Mouse (Mus musculus): ENCODE data around the gene Sat1. TPM values are rescaled to one million over a fixed set of nuclear protein-coding genes. Genes with fewer than 3 reads are reported as not detected.

Gene Sat1
- 133 and 282 TPM in 2 replicates for polyA plus RNA-seq (2011; ENCODE audit: insufficient read depth, insufficient read length, low replicate concordance, missing spikeins)

- TF ChIP-seq POLR2A (IDR thresholded peaks at IDR 0.05; ENCODE audit: borderline replicate concordance, control insufficient read depth, low read depth, low read length) (peak; percentile 49; the same call in 1 of the 2 replicates), CTCF (IDR thresholded peaks at IDR 0.05; ENCODE audit: control insufficient read depth, insufficient read depth, low read length) (peak; percentile 73)
Observed at GRCm38 (mm10) chrX:155216271-155216670, at the start of gene Sat1. Gene Sat1, minus strand, starts transcription at chrX:155216449.

GRCm38 (mm10) chrX:155262915-155263252 is 46.6 kb upstream of the Sat1 start:
- TF ChIP-seq CTCF (IDR thresholded peaks at IDR 0.05; ENCODE audit: control insufficient read depth, insufficient read depth, low read length) (no peak), POLR2A (IDR thresholded peaks at IDR 0.05; ENCODE audit: borderline replicate concordance, control insufficient read depth, low read depth, low read length) (no peak)
- Histone ChIP-seq H3K4me3 (replicated peaks; ENCODE audit: control insufficient read depth, low read depth, low read length) (peak overlapping the region; percentile 96), H3K4me1 (ENCODE audit: control insufficient read depth, insufficient read depth, low read length) (no peaks in the 10 kb centered on the region; the same call in 1 of the 2 replicates), H3K27ac (ENCODE audit: control insufficient read depth, insufficient read depth, low read depth, low read length, poor library complexity) (no peak overlapping the region)
- 19% methylated on average over 1 of the region's 1 CpGs for WGBS

More at GRCm38 (mm10) chrX:155216271-155216670, at the start of gene Sat1:
- 18% methylated on average over 26 of the region's 26 CpGs for WGBS
- H3K4me1 ChIP-seq (ENCODE audit: control insufficient read depth, insufficient read depth, low read length) = no peaks in the 10 kb centered on the region
- peak within 1 kb of the TSS; percentile 91 for H3K27ac ChIP-seq (ENCODE audit: control insufficient read depth, insufficient read depth, low read depth, low read length, poor library complexity)
- H3K4me3 ChIP-seq (replicated peaks; ENCODE audit: control insufficient read depth, low read depth, low read length) = peak within 1 kb of the TSS; percentile 69

GRCm38 (mm10) chrX:155262235-155262914 is 46.1 kb upstream of the Sat1 start, which contains the start of gene Acot9:
Gene Acot9, plus strand, starts transcription at chrX:155262443.
- 15% methylated on average over 37 of the region's 37 CpGs for WGBS
- TF ChIP-seq POLR2A (IDR thresholded peaks at IDR 0.05; ENCODE audit: borderline replicate concordance, control insufficient read depth, low read depth, low read length) (peak; percentile 84; the same call in 1 of the 2 replicates), CTCF (IDR thresholded peaks at IDR 0.05; ENCODE audit: control insufficient read depth, insufficient read depth, low read length) (peak; percentile 41; the same call in 1 of the 2 replicates)
- peak within 1 kb of the TSS; percentile 94 for H3K27ac ChIP-seq (ENCODE audit: control insufficient read depth, insufficient read depth, low read depth, low read length, poor library complexity)
- no peaks in the 10 kb centered on the region; the same call in 1 of the 2 replicates for H3K4me1 ChIP-seq (ENCODE audit: control insufficient read depth, insufficient read depth, low read length)
- H3K4me3 ChIP-seq (replicated peaks; ENCODE audit: control insufficient read depth, low read depth, low read length) = peak within 1 kb of the TSS; percentile 96

- H3K27ac ChIP-seq (ENCODE audit: control insufficient read depth, insufficient read depth, low read depth, low read length, poor library complexity) = no peak overlapping the region
- H3K4me3 ChIP-seq (replicated peaks; ENCODE audit: control insufficient read depth, low read depth, low read length) = no peak overlapping the region
- H3K4me1 ChIP-seq (ENCODE audit: control insufficient read depth, insufficient read depth, low read length) = no peaks in the 10 kb centered on the region
- no peak for TF ChIP-seq CTCF (IDR thresholded peaks at IDR 0.05; ENCODE audit: control insufficient read depth, insufficient read depth, low read length)
- no peak for TF ChIP-seq POLR2A (IDR thresholded peaks at IDR 0.05; ENCODE audit: borderline replicate concordance, control insufficient read depth, low read depth, low read length)
Observed at GRCm38 (mm10) chrX:155256856-155257255, 40.6 kb upstream of the Sat1 start.

GRCm38 (mm10) chrX:155218277-155218676 is 2.0 kb upstream of the Sat1 start:
- H3K27ac ChIP-seq (ENCODE audit: control insufficient read depth, insufficient read depth, low read depth, low read length, poor library complexity) = no peak overlapping the region
- TF ChIP-seq CTCF (IDR thresholded peaks at IDR 0.05; ENCODE audit: control insufficient read depth, insufficient read depth, low read length) (no peak), POLR2A (IDR thresholded peaks at IDR 0.05; ENCODE audit: borderline replicate concordance, control insufficient read depth, low read depth, low read length) (no peak)
- WGBS = 31% methylated on average over 2 of the region's 2 CpGs
- H3K4me1 ChIP-seq (ENCODE audit: control insufficient read depth, insufficient read depth, low read length) = no peaks in the 10 kb centered on the region
- no peak overlapping the region for H3K4me3 ChIP-seq (replicated peaks; ENCODE audit: control insufficient read depth, low read depth, low read length)

- 14% methylated on average over 24 of the region's 24 CpGs for WGBS
- no peaks in the 10 kb centered on the region for H3K4me1 ChIP-seq (ENCODE audit: control insufficient read depth, insufficient read depth, low read length)
- peak overlapping the region; percentile 91 for H3K27ac ChIP-seq (ENCODE audit: control insufficient read depth, insufficient read depth, low read depth, low read length, poor library complexity)
- no peak for TF ChIP-seq CTCF (IDR thresholded peaks at IDR 0.05; ENCODE audit: control insufficient read depth, insufficient read depth, low read length)
- no peak for TF ChIP-seq POLR2A (IDR thresholded peaks at IDR 0.05; ENCODE audit: borderline replicate concordance, control insufficient read depth, low read depth, low read length)
- H3K4me3 ChIP-seq (replicated peaks; ENCODE audit: control insufficient read depth, low read depth, low read length) = peak overlapping the region; percentile 69
Observed at GRCm38 (mm10) chrX:155215501-155216248, 574 bp downstream of the Sat1 start.

- 21% methylated on average over 5 of the region's 5 CpGs for WGBS
Observed at GRCm38 (mm10) chrX:155214291-155215136, 1.7 kb downstream of the Sat1 start.

More at GRCm38 (mm10) chrX:155214291-155215136, 1.7 kb downstream of the Sat1 start:
- Histone ChIP-seq H3K4me1 (ENCODE audit: control insufficient read depth, insufficient read depth, low read length) (no peaks in the 10 kb centered on the region), H3K27ac (ENCODE audit: control insufficient read depth, insufficient read depth, low read depth, low read length, poor library complexity) (no peak overlapping the region), H3K4me3 (replicated peaks; ENCODE audit: control insufficient read depth, low read depth, low read length) (peak overlapping the region; percentile 69)
- TF ChIP-seq CTCF (IDR thresholded peaks at IDR 0.05; ENCODE audit: control insufficient read depth, insufficient read depth, low read length) (no peak), POLR2A (IDR thresholded peaks at IDR 0.05; ENCODE audit: borderline replicate concordance, control insufficient read depth, low read depth, low read length) (no peak)

Measured in bone marrow, adult 2 months (tissue).